In genomic region chr7:114778156-114778770, GRCm38 (mm10) we compare ENCODE assay signal across 28 mouse cellular contexts. TPM values are rescaled to one million over a fixed set of nuclear protein-coding genes. Genes with fewer than 3 reads are reported as not detected.
DNase-seq lines count a peak whose midpoint lies in the region; ATAC-seq and TF ChIP-seq lines count a peak whose summit lies in the region.
"Had no signal": no experiment of that assay in that cellular context is flagged by ENCODE, and none has a peak within 500 bp of the region (broad histone marks: within the 10 kb centered on the region; RNA-seq: fewer than 3 reads in every experiment).

No protein-coding gene starts in this region.

- no peak for TF ChIP-seq POLR2A in CH12.LX (IDR thresholded peaks at IDR 0.05; ENCODE audit: low read depth, low read length)
- TF ChIP-seq POLR2A in myocyte (IDR thresholded peaks at IDR 0.05; ENCODE audit: insufficient read length, low read depth), result no peak

- DNase-seq in ovary, adult 18-20 months (ENCODE audit: low spot score), result peak; percentile 24
- no peak for DNase-seq in ovary, postnatal 36 days (ENCODE audit: low spot score)
- peak; percentile 35 for DNase-seq in CH12.LX (ENCODE audit: extremely low read depth)
- peak; percentile 40 for DNase-seq in adrenal gland, postnatal 25 days
- DNase-seq in yolk sac, embryonic 10.5 days (ENCODE audit: low spot score), result no peak
- no peak for DNase-seq in forebrain, embryonic 11.5 days (ENCODE audit: low spot score)
- DNase-seq: cerebellum, adult 9-11 months; heart, adult 18-20 months; heart, postnatal 14 days; kidney, postnatal 36 days; lung, embryonic 14.5 days; lung, postnatal 4 days; thymus, adult 2 months had no signal

- no peak for TF ChIP-seq CTCF in CH12.LX (conservative IDR thresholded peaks at IDR 0.05 in 1 of 2, IDR thresholded peaks at IDR 0.05 in 1 of 2; ENCODE audit: low read depth in 2 of 2, low read length in 2 of 2)

- no peak overlapping the region for H3K27ac ChIP-seq in CH12.LX (ENCODE audit: insufficient read depth, low read depth)
- H3K27ac ChIP-seq in forebrain, embryonic 11.5 days (ENCODE audit: low read depth, low read length), result no peak overlapping the region
- H3K27ac ChIP-seq: forebrain, embryonic 15.5 days; heart, embryonic 13.5 days; hindbrain, postnatal 0 days; limb, embryonic 13.5 days; liver, embryonic 14.5 days; midbrain, embryonic 15.5 days; neural tube, embryonic 13.5 days had no signal

- H3K4me2 ChIP-seq in CH12.LX (ENCODE audit: insufficient read depth, low read depth, poor library complexity, severe bottlenecking) (no peak overlapping the region), myocyte (ENCODE audit: low read depth) (peak overlapping the region; percentile 78)
- no peak overlapping the region for H3K4me2 ChIP-seq in forebrain, embryonic 11.5 days (ENCODE audit: low read depth, low read length, severe bottlenecking)
- H3K4me2 ChIP-seq: forebrain, embryonic 15.5 days; heart, embryonic 13.5 days; limb, embryonic 13.5 days; lung, embryonic 14.5 days; midbrain, embryonic 15.5 days; neural tube, embryonic 13.5 days had no signal

- in situ Hi-C loops in CH12.LX (cut with MboI; ENCODE audit: low pct_ligation_motif_present, low pct_unique_long_range_greater_than_20kb, low sequenced_read_pairs), result no loop called here

- no peaks in the 10 kb centered on the region for H3K79me2 ChIP-seq in CH12.LX (replicated peaks; ENCODE audit: control insufficient read depth, extremely low read depth, insufficient read depth, poor library complexity, severe bottlenecking)
- no peaks in the 10 kb centered on the region for H3K79me2 ChIP-seq in myocyte (ENCODE audit: control insufficient read depth, insufficient read depth)

- 80% methylated on average over 7 of the region's 7 CpGs for WGBS in forebrain, embryonic 11.5 days

- H3ac ChIP-seq in myocyte (ENCODE audit: control insufficient read depth, insufficient read length), result no peak overlapping the region

- no peak overlapping the region for H3K4me3 ChIP-seq in CH12.LX (replicated peaks in 1 of 3; ENCODE audit: low read depth in 2 of 3, low read length in 2 of 3, poor library complexity in 1 of 3)
- H3K4me3 ChIP-seq in myocyte, result no peak overlapping the region
- no peak overlapping the region for H3K4me3 ChIP-seq in forebrain, embryonic 11.5 days (ENCODE audit: low read depth, low read length)
- H3K4me3 ChIP-seq: forebrain, embryonic 15.5 days; heart, embryonic 13.5 days; limb, embryonic 13.5 days; midbrain, embryonic 15.5 days; neural tube, embryonic 13.5 days had no signal

- H3K4me1 ChIP-seq in CH12.LX (ENCODE audit: control insufficient read depth in 1 of 2, insufficient read depth in 2 of 2), result peaks cover 6 to 16% of the 10 kb centered on the region in 2 experiments; a peak in 3 of 4 replicates
- H3K4me1 ChIP-seq in forebrain, embryonic 11.5 days (replicated peaks; ENCODE audit: control insufficient read depth, insufficient read depth, low read length), result no peaks in the 10 kb centered on the region
- H3K4me1 ChIP-seq: forebrain, embryonic 15.5 days; limb, embryonic 13.5 days; midbrain, embryonic 15.5 days; neural tube, embryonic 13.5 days had no signal

- TF ChIP-seq EP300 in CH12.LX (IDR thresholded peaks at IDR 0.05; ENCODE audit: low read length), result peak; percentile 59

- H3K27me3 ChIP-seq in CH12.LX (replicated peaks) (no peaks in the 10 kb centered on the region), myocyte (ENCODE audit: control insufficient read depth, insufficient read depth, insufficient read length) (no peaks in the 10 kb centered on the region)
- no peaks in the 10 kb centered on the region for H3K27me3 ChIP-seq in forebrain, embryonic 11.5 days (ENCODE audit: control insufficient read depth, insufficient read depth, low read length)
- H3K27me3 ChIP-seq: forebrain, embryonic 15.5 days; limb, embryonic 13.5 days; midbrain, embryonic 15.5 days; neural tube, embryonic 13.5 days had no signal

- no peak for TF ChIP-seq RAD21 in CH12.LX (IDR thresholded peaks at IDR 0.05; ENCODE audit: low read depth, low read length)

- H3K36me3 ChIP-seq in CH12.LX (replicated peaks in 1 of 2; ENCODE audit: control insufficient read depth in 1 of 2, insufficient read depth in 1 of 2, low read length in 1 of 2) (no peaks in the 10 kb centered on the region), myocyte (ENCODE audit: control insufficient read depth, insufficient read depth) (no peaks in the 10 kb centered on the region)
- H3K36me3 ChIP-seq in forebrain, embryonic 11.5 days (ENCODE audit: control insufficient read depth, insufficient read depth, low read length), result no peaks in the 10 kb centered on the region
- H3K36me3 ChIP-seq: forebrain, embryonic 15.5 days; heart, embryonic 13.5 days; limb, embryonic 13.5 days; midbrain, embryonic 15.5 days; neural tube, embryonic 13.5 days had no signal

- H3K9me3 ChIP-seq in CH12.LX (replicated peaks; ENCODE audit: low read length), result no peaks in the 10 kb centered on the region
- no peaks in the 10 kb centered on the region for H3K9me3 ChIP-seq in forebrain, embryonic 11.5 days (ENCODE audit: control insufficient read depth, low read length)
- H3K9me3 ChIP-seq: forebrain, embryonic 15.5 days; heart, embryonic 13.5 days; limb, embryonic 13.5 days; midbrain, embryonic 15.5 days; neural tube, embryonic 13.5 days had no signal

- no peak for ATAC-seq in forebrain, embryonic 11.5 days (replicated peaks; ENCODE audit: low FRiP score)
- ATAC-seq in inflammation-experienced regulatory T-cells, adult 6 months, result no peak
- ATAC-seq: forebrain, embryonic 15.5 days; hindbrain, postnatal 0 days; intestine, postnatal 0 days; midbrain, embryonic 15.5 days had no signal

- dilution Hi-C loops in CH12.LX (cut with MboI; ENCODE audit: extremely low pct_ligation_motif_present, extremely low pct_unique_long_range_greater_than_20kb, low sequenced_read_pairs), result no loop called here

- no peak overlapping the region for H3K9ac ChIP-seq in CH12.LX (ENCODE audit: insufficient read depth, low read depth)
- no peak overlapping the region for H3K9ac ChIP-seq in forebrain, embryonic 11.5 days (ENCODE audit: low read length)
- H3K9ac ChIP-seq: forebrain, embryonic 15.5 days; heart, embryonic 13.5 days; limb, embryonic 13.5 days; liver, embryonic 14.5 days; lung, embryonic 14.5 days; midbrain, embryonic 15.5 days; neural tube, embryonic 13.5 days had no signal

TF ChIP-seq in CH12.LX, 34 proteins besides CTCF, POLR2A, EP300 and RAD21:
- TF ChIP-seq IRF4 (IDR thresholded peaks at IDR 0.05; ENCODE audit: low read depth, low read length), result peak; percentile 57; the same call in 1 of the 2 replicates
- no peak for TF ChIP-seq KAT2A (IDR thresholded peaks at IDR 0.05; ENCODE audit: insufficient replicate concordance, low read length)

TF ChIP-seq in myocyte, 11 proteins besides CTCF, POLR2A, EP300 and RAD21:
- TF ChIP-seq TCF3 (IDR thresholded peaks at IDR 0.05; ENCODE audit: insufficient read length, low read depth), result no peak
- TF ChIP-seq POLR2AphosphoS2 (IDR thresholded peaks at IDR 0.05; ENCODE audit: insufficient read length, low read depth), result no peak
TF ChIP-seq in myocyte: peak in this region for 0.

RNA-seq across cellular contexts. Expression of gene Insc, which starts 34.8 kb away (rescaled TPM):
- total RNA-seq in CH12.LX (2012; rRNA removed), result not detected in 2 replicates
- total RNA-seq in CH12.LX (2014; rRNA removed), result not detected in 2 replicates
- not detected in 2 replicates for polyA plus RNA-seq in CH12.LX (2012; ENCODE audit: insufficient read length, low read depth)
- 1.5 and 2.6 TPM in 2 replicates for total RNA-seq in adrenal gland, postnatal 25 days (2021)
- polyA plus RNA-seq in myocyte (2012; fragmentation: generic; extraction: Trizol), result 0.18 TPM
- 0.89 and 1.1 TPM in 2 replicates for polyA plus RNA-seq in forebrain, embryonic 11.5 days (2014; fragmentation: Nextera tagmentation; extraction: Ambion mirVana)
- not detected for polyA plus RNA-seq in inflammation-experienced regulatory T-cells, adult 6 months (2017; shearing (Covaris generic))
- total RNA-seq: common myeloid progenitor, adult 5-6 weeks had no signal

RNA-seq across cellular contexts. Expression of gene Calcb, which starts 59.8 kb away (rescaled TPM):
- total RNA-seq in CH12.LX (2012; rRNA removed), result not detected in 2 replicates
- not detected in 2 replicates for total RNA-seq in CH12.LX (2014; rRNA removed)
- not detected in 2 replicates for polyA plus RNA-seq in CH12.LX (2012; ENCODE audit: insufficient read length, low read depth)
- not detected in 2 replicates for total RNA-seq in adrenal gland, postnatal 25 days (2021)
- polyA plus RNA-seq in myocyte (2012; fragmentation: generic; extraction: Trizol), result 0.13 TPM
- not detected in 2 replicates for polyA plus RNA-seq in forebrain, embryonic 11.5 days (2014; fragmentation: Nextera tagmentation; extraction: Ambion mirVana)
- not detected for polyA plus RNA-seq in inflammation-experienced regulatory T-cells, adult 6 months (2017; shearing (Covaris generic))
- total RNA-seq: common myeloid progenitor, adult 5-6 weeks; gastrocnemius, adult 8-10 months; left cerebral cortex, postnatal 25 days had no signal
- polyA plus RNA-seq: forebrain, embryonic 15.5 days; heart, embryonic 13.5 days; hindbrain, embryonic 11.5 days; kidney, embryonic 14.5 days; liver, embryonic 14.5 days had no signal

Comparison
In these comparisons a context has a peak if more than half of its experiments do, and no peak if none do; other contexts are left out.
1. DNase-seq: peak in ovary, adult 18-20 months (single experiment), CH12.LX (single experiment) and adrenal gland, postnatal 25 days (single experiment); none in ovary, postnatal 36 days (single experiment), yolk sac, embryonic 10.5 days (single experiment) and forebrain, embryonic 11.5 days (single experiment).